Mouse (Mus musculus) embryonic facial prominence, embryonic 10.5 days (tissue): ENCODE measurements at regions not wholly inside any gene's neighbourhood (a gene's known extent, or its start where the extent isn't known, plus 50 kb on each side); places are given as distances from the start of the nearest gene placed in this dataset.

Experiments
- DNase-seq: peaks from one replicate; pipeline ENCODE4 v3.0.0-alpha.2; 2017; ENCODE audit warnings: low spot score
- H3K27ac ChIP-seq: fragments of 300-500 bp; sonication (generic); replicated peaks from 2 replicates; pipeline ENCODE4 v1.5.1; 2016; ENCODE audit warnings: mild to moderate bottlenecking
- H3K27me3 ChIP-seq: fragments of 300-500 bp; sonication (generic); replicated peaks from 2 replicates; pipeline ENCODE4 v1.6.1; 2016; ENCODE audit warnings: low read depth, mild to moderate bottlenecking; ENCODE audit not compliant: poor library complexity, severe bottlenecking
- H3K36me3 ChIP-seq: fragments of 300-500 bp; sonication (generic); replicated peaks from 2 replicates; pipeline ENCODE4 v1.6.1; 2016; ENCODE audit warnings: mild to moderate bottlenecking, moderate library complexity
- H3K4me1 ChIP-seq: fragments of 300-500 bp; sonication (generic); 2 replicates; pipeline ENCODE4 v1.6.1; 2016
- H3K4me3 ChIP-seq: fragments of 300-500 bp; sonication (generic); 2 replicates; pipeline ENCODE4 v1.5.1; 2016; ENCODE audit warnings: mild to moderate bottlenecking, moderate library complexity
- H3K9me3 ChIP-seq: fragments of 300-500 bp; sonication (generic); 2 replicates; pipeline ENCODE4 v1.6.1; 2016; ENCODE audit warnings: mild to moderate bottlenecking
- WGBS: fragments of 180-500 bp; shearing (Covaris S2); methylation state at CpG from one replicate; pipeline ENCODE4 v1.1.7; 2016; 5-methylcytosine and 5-hydroxymethylcytosine counted together

- H3K27me3 ChIP-seq = no peaks in the 10 kb centered on the region
- no peaks in the 10 kb centered on the region for H3K36me3 ChIP-seq
- DNase-seq = peak; percentile 77
- 85% methylated on average over 2 of the region's 2 CpGs for WGBS
- peaks cover 9% of the 10 kb centered on the region for H3K4me1 ChIP-seq
- no peak overlapping the region for H3K4me3 ChIP-seq
- H3K27ac ChIP-seq = no peak overlapping the region
- H3K9me3 ChIP-seq = no peaks in the 10 kb centered on the region
Measured at GRCm38 (mm10) chr13:93243076-93243475, 50.9 kb upstream of the Tent2 start.

GRCm38 (mm10) chr13:93248711-93249110, 50.7 kb upstream of the Homer1 start:
- Histone ChIP-seq H3K27ac (no peak overlapping the region), H3K27me3 (no peaks in the 10 kb centered on the region), H3K4me1 (0 out of 2 replicates have a peak, but pooled peaks cover 3% of the 10 kb centered on the region), H3K9me3 (no peaks in the 10 kb centered on the region), H3K36me3 (no peaks in the 10 kb centered on the region), H3K4me3 (no peak overlapping the region)
- WGBS = 84% methylated on average over 4 of the region's 4 CpGs
- DNase-seq = no peak
